Mouse (Mus musculus): ENCODE measurements around the gene Olfr896-ps1. TPM values are rescaled to one million over a fixed set of nuclear protein-coding genes. Genes with fewer than 3 reads are reported as not detected.

The Olfr896-ps1 gene
- not detected in 2 replicates for total RNA-seq (2017)

GRCm38 (mm10) chr9:38290807-38291206 is at the start of gene Olfr896-ps1:
Gene Olfr896-ps1, plus strand, starts transcription at chr9:38291107.
- ATAC-seq (replicated peaks in 1 of 2; ENCODE audit: insufficient read depth in 1 of 2, low FRiP score in 2 of 2, low TSS enrichment in 1 of 2, low read depth in 1 of 2, poor library complexity in 2 of 2, severe bottlenecking in 2 of 2) = no peak

GRCm38 (mm10) chr9:38252474-38252873 is 38.4 kb upstream of the Olfr896-ps1 start, which contains the start of gene Olfr143:
Gene Olfr143, plus strand, starts transcription at chr9:38252774.
- no peak for ATAC-seq (replicated peaks in 1 of 2; ENCODE audit: insufficient read depth in 1 of 2, low FRiP score in 2 of 2, low TSS enrichment in 1 of 2, low read depth in 1 of 2, poor library complexity in 2 of 2, severe bottlenecking in 2 of 2)

- no peak for ATAC-seq (replicated peaks in 1 of 2; ENCODE audit: insufficient read depth in 1 of 2, low FRiP score in 2 of 2, low TSS enrichment in 1 of 2, low read depth in 1 of 2, poor library complexity in 2 of 2, severe bottlenecking in 2 of 2)
Observed at GRCm38 (mm10) chr9:38267551-38267950, 23.4 kb upstream of the Olfr896-ps1 start, which contains the start of gene Olfr895. Gene Olfr895, plus strand, starts transcription at chr9:38267851.

GRCm38 (mm10) chr9:38328760-38329159 is 37.9 kb downstream of the Olfr896-ps1 start, which contains the start of gene Olfr25:
Gene Olfr25, plus strand, starts transcription at chr9:38329060.
- no peak for ATAC-seq (replicated peaks in 1 of 2; ENCODE audit: insufficient read depth in 1 of 2, low FRiP score in 2 of 2, low TSS enrichment in 1 of 2, low read depth in 1 of 2, poor library complexity in 2 of 2, severe bottlenecking in 2 of 2)

Other genes with a start within 250 kb of the Olfr896-ps1 start
- gene Olfr884, start 244.6 kb upstream of the Olfr896-ps1 start, total RNA-seq (2017) = not detected in 2 replicates
- gene Olfr885, start 229.8 kb upstream of the Olfr896-ps1 start, total RNA-seq (2017) = not detected in 2 replicates
- gene Olfr887, start 207.0 kb upstream of the Olfr896-ps1 start, total RNA-seq (2017) = not detected in 2 replicates
- gene Olfr888, start 183.0 kb upstream of the Olfr896-ps1 start, total RNA-seq (2017) = not detected in 2 replicates
- gene Olfr889, start 175.9 kb upstream of the Olfr896-ps1 start, total RNA-seq (2017) = not detected in 2 replicates
- not detected in 2 replicates for gene Olfr890, start 148.6 kb upstream of the Olfr896-ps1 start, total RNA-seq (2017)
- gene Olfr891, start 110.3 kb upstream of the Olfr896-ps1 start, total RNA-seq (2017) = not detected in 2 replicates
- not detected in 2 replicates for gene Olfr893, start 82.7 kb upstream of the Olfr896-ps1 start, total RNA-seq (2017)
- not detected in 2 replicates for gene Olfr894, start 73.1 kb upstream of the Olfr896-ps1 start, total RNA-seq (2017)
- gene Olfr143, start 38.3 kb upstream of the Olfr896-ps1 start, total RNA-seq (2017) = not detected in 2 replicates
- gene Olfr895, start 23.3 kb upstream of the Olfr896-ps1 start, total RNA-seq (2017) = not detected in 2 replicates
- not detected in 2 replicates for gene Olfr25, start 38.0 kb downstream of the Olfr896-ps1 start, total RNA-seq (2017)
- gene Olfr898, start 57.3 kb downstream of the Olfr896-ps1 start, total RNA-seq (2017) = not detected in 2 replicates
- not detected in 2 replicates for gene Olfr250, start 75.8 kb downstream of the Olfr896-ps1 start, total RNA-seq (2017)
- not detected in 2 replicates for gene Olfr251, start 86.0 kb downstream of the Olfr896-ps1 start, total RNA-seq (2017)
- gene Olfr147, start 110.6 kb downstream of the Olfr896-ps1 start, total RNA-seq (2017) = not detected in 2 replicates
- not detected in 2 replicates for gene Olfr901, start 138.3 kb downstream of the Olfr896-ps1 start, total RNA-seq (2017)
- not detected in 2 replicates for gene Olfr902, start 156.5 kb downstream of the Olfr896-ps1 start, total RNA-seq (2017)
- not detected in 2 replicates for gene Olfr904, start 172.0 kb downstream of the Olfr896-ps1 start, total RNA-seq (2017)
- not detected in 2 replicates for gene Olfr905, start 180.0 kb downstream of the Olfr896-ps1 start, total RNA-seq (2017)
- gene Olfr906, start 196.0 kb downstream of the Olfr896-ps1 start, total RNA-seq (2017) = not detected in 2 replicates
- not detected in 2 replicates for gene Olfr907, start 204.7 kb downstream of the Olfr896-ps1 start, total RNA-seq (2017)
- not detected in 2 replicates for gene Olfr911-ps1, start 230.5 kb downstream of the Olfr896-ps1 start, total RNA-seq (2017)
- gene Olfr910, start 246.7 kb downstream of the Olfr896-ps1 start, total RNA-seq (2017) = not detected in 2 replicates